Mouse (Mus musculus): ENCODE measurements around the gene Dlec1.

Dlec1 gene

DNA sequence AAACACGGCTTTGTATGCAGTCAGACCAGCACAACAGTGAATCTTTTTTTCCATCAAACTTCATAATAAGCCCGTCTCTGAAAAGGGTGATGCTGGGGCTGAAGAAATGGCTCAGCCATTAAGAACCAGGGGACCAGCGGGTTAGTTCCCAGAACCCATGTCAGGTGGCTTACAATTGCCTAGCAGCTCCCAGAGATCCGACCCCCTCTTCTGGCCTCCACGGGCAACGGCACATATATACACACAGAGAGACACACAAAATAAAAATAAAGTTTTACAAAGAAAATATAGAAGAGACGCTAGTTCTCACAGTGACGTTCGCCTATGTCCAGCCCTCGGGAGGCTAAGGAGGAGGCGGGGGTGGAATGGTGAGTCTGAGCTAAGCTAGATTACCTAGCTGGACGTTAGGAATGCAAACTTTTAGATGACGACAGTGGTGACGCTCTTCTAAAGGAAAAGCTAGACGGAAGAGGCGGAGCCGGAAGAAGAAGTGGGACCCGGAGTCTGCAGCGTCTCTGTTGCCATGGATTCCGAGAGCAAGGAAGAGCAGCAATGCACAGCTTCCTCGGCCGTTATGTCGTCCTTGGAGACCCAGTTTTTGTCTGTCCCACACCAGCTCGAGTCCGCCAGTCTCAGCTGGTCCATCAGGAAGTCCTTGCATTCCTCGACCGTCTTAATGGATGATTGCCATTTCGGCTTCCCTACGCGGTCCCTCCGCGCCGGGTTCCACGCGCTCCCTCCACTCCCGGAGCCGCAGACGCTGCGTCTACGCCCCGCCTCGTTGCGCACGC, at the start of gene Dlec1:
Gene Dlec1, plus strand, starts transcription at position 487 of the 791 bp plus-strand sequence.
- DNase-seq (ENCODE audit: low spot score in 2 of 2): peak; percentile 72 to 77

DNA sequence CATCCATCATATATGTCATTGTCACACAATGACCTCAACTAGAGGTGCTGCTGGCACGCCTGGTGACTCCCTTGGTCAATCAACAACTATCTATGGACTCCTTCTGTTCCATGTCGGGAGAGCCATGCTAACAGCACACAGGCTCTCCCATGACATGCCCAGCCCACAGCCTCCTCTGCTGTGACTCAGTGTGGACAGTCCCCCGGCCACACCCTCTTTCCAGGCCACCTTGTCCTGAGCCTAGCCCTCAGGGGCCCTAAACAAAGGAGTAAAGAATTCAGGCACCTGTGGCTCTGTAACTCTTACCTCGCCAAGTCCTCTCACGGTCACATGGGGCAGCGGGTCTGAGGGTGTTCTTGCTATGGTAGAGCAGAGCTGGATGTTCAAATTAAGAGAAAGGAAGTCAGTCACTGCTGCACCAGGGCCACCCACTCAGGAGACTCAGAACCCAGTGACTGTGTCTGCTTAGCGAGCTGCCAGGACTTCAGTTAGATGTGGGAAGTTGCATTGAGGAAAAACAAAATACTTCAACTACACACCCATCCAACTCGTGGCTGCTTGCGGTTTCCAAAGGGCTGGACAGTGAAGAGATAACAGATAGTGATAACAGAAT, 48.2 kb upstream of the Dlec1 start:
- no peak for DNase-seq (ENCODE audit: low spot score in 2 of 2)

DNA sequence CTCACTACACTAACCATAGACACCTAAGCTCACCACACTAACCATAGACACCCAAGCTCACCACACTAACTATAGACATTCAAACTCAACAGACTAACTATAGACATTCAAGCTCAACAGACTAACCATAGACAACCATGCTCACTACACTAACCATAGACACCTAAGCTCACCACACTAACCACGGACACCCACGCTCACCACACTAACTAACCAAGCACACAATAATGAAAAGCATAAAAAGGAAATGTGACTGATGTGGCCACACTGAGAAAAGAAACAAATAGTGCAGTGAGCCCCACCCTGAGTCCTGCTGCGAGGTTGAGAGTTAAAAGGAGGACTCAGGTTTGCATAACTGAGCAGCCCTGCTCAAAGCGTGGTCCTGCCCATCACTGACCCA, 46.9 kb upstream of the Dlec1 start:
- no peak for DNase-seq (ENCODE audit: low spot score in 2 of 2)

DNA sequence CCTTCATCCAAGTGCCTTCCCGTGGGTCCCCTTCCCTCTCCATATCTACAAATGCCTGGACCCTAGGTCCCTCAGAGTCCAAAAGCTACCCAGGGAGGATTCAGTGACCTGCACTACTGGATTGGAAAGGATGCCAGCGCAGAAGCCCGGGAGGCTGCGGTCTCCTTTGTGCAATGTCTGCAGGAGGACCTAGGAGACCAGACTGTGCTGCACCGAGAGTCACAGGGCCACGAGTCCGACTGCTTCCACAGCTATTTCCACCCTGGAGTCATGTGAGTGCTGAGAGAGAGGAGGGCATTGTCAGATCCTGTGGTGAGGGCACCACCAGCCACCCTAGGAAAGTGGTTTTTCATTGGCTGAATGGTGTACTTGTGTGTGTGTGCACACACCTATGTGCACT, 44.0 kb upstream of the Dlec1 start:
- no peak for DNase-seq (ENCODE audit: low spot score in 2 of 2)

DNA sequence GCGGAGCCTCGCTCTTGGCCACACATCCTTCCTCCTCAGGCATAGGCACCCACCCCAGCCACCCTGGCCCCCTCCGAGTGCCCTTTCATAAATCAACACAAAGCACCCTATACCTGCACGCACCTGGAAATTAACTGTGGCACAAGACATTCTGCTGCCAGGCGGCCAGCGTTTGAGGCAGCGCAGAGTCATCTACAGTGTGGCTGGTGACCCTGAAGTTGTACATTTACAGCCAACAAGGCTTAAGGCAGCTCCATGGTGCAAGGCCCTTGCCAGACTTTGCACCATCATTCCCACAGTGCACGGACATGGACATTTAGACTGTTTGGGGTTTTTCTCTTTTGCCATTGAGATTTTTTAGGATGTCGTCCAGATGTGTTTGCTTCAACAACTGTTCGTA, 41.6 kb upstream of the Dlec1 start:
- no peak for DNase-seq (ENCODE audit: low spot score in 2 of 2)

DNA sequence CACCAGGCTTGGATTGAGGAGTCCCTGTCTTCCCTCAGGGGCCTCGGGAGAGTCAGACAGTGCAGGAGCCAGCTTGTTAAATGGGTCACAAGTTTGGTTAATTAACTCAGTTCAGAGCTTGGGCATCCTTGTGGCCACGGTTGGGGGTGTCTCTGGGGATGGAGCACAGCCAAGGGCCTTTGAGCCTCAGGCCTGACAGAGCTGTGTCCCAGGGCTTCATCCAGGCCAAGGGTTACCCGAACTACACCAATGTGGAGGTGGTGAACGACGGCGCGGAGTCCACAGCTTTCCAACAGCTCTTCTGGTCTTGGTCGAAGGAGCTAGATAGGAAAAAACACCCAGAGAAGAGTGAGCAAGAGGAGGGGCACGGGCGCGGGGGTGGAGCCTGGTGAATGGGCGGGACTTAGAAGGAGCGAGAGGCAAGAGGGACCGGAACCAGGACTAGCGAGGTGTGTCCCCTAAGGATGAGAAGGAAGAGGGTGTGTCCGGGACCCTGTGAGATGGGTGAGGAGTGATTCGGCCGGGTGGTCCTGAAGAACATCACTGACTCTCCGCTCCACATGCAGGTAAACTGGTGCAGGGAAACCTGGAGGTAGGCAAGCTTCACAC, 39.1 kb upstream of the Dlec1 start:
- DNase-seq (ENCODE audit: low spot score in 2 of 2): no peak

DNA sequence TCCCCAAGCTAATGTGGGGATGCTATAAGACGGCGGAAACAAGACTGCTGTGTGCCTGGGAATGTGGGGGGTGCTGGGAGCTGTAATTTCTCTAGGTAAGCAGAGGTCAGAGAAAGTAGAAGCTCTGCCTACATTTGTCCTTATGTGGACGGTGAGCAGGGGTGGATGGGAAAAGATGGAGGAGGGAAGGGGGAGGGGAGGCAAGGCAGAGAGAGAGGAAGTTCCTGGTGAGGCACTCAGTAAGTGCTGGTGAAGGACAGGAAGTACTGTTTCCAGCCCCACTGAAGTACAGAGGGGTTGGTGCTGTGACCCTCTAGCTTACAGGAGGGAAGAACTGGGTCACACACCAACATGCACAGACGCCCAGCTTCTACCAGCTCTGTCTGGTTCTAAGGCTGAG, 38.0 kb upstream of the Dlec1 start:
- DNase-seq (ENCODE audit: low spot score in 2 of 2): no peak

DNA sequence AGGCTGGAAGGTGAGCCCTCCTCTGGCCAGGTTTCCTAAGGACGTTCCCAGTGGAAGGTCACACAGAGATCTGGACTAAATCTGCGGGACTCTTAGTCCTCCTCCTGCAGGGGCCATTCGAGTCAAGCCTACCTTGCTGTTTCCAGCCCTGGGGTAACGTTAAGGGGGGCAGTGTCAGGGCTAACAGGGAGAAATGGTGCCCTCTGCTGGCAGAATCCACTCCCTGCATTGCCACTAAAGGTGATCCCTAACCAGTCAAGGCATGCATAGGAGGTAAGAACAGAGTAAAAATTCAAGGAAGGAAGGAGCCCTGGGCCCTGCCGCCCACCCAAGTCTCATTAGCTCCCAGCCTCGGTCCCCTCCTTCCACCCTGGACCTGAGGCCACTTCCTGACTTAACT, 34.7 kb upstream of the Dlec1 start:
- DNase-seq (ENCODE audit: low spot score in 2 of 2): peak; percentile 33 to 35

DNA sequence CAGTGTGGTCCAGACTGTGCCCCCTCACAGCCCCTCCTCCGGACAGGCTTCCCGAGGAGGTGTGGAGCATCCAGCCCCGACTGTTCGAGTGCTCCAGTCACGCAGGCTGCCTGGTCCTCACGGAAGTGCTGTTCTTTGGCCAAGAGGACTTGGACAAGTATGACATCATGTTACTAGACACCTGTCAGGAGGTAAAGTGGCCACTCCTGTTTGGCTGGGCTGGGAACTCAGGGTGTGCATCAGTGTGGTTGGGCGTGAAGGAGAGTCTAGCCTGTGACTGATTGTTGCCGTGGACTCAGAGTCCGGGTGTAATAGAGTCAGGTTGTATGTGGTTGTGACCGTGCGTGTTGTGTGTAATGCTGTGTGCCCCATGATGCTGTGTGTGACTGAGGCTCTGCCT, 34.0 kb upstream of the Dlec1 start:
- no peak for DNase-seq (ENCODE audit: low spot score in 2 of 2)

DNA sequence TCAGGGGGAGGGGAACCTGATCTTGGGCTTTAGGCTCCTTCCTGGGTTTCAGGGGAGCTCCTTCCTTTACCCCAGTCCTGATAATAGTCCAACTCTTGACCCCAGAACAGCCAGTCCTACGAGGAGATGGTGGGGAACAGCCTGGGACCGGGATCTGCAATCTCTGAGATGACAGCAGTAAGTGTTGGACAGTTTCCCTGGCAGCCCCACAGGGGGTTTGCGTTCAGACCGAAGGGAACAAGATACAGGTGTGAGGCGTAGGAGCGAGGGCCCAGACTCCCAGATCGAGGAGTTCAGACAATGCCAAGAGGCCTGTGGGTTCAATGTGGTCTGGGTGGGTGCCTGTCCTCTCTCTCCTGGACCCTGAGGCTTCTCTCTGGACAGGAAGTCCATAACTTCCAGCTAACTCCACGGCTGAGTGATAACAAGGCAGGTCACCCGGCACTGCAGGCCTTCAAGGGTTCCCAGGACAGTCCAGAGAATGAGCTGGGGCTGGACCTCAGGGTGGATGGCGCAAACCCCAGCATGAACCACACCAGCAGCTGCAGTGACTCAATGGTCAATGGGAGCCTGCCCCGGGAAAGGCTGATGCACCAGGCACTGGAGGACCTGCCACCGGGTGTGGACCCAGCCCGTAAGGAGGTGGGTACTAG, 32.0 kb upstream of the Dlec1 start:
- no peak for DNase-seq (ENCODE audit: low spot score in 2 of 2)

DNA sequence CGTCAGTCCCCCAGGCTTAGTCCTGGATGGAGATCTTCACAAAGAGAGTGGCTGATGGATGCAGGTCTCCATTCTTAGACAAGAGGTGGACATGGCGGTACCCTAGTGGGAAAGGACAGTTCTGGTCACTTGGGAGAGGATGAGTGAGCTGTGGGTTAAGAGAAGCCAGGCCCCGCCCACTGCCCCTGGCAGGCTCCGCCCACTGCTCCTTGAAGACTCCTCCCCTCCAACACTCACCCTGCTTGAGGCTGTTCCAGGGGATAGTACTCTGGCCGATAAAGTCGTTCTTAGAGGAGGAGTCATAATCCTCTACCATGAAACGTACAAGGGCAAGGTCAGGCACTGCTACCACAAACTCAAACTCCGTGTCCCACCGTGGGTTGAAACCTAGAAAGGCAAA, 30.5 kb upstream of the Dlec1 start:
- no peak for DNase-seq (ENCODE audit: low spot score in 2 of 2)

DNA sequence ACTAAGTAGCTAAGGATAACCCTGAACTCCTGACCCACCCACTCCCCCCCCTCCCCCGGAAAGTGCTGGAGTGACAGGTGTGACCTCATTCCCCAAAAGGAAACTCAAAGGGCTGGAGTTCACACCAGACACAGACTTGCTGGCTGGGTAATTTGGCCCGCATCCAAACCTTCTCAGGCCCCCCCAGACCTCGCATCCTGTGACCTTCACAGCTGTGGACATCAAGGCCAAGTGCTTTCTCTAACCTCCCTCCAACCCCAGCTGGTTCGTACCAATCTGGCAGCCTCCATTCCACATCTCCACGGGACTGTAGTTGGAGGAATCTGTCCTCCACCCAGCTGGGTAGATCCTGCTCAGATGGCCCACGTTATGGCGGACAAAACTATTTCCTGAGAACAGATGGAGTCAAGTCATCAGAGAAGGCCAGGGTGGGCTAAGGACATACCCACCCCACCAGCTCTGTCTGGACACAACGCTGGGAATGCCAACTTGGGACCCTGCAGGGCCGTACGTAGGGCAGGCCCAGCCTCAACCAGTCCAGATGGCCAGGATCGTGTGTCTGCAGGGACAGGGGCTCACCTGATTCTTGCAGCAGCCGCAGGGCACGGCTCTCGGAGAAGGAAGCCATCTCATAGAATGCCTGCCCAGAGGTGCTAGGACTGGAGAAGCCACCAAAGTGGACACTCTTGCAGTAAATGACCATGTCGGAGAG, 28.9 kb upstream of the Dlec1 start:
- DNase-seq (ENCODE audit: low spot score in 2 of 2): no peak

DNA sequence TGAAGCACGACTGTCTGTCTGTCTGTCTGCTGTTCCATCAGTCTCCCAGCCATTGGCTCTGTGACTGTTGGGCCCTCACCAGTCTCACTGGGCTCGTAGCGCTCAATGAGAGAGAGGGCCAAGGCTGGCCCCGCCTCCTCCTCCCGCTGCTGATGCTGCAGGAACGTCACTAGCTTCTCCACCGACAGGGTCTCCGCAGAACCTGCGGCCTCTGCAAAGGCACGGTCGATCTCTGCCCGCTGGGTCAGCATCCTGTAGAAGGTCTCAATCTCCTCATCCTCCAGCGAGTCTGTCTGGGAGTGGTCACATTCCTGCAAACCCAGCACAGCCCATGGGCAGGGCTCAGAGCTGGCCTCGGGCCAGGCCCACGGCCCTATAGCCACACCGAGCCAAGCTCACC, 26.6 kb upstream of the Dlec1 start:
- DNase-seq (ENCODE audit: low spot score in 2 of 2): no peak

DNA sequence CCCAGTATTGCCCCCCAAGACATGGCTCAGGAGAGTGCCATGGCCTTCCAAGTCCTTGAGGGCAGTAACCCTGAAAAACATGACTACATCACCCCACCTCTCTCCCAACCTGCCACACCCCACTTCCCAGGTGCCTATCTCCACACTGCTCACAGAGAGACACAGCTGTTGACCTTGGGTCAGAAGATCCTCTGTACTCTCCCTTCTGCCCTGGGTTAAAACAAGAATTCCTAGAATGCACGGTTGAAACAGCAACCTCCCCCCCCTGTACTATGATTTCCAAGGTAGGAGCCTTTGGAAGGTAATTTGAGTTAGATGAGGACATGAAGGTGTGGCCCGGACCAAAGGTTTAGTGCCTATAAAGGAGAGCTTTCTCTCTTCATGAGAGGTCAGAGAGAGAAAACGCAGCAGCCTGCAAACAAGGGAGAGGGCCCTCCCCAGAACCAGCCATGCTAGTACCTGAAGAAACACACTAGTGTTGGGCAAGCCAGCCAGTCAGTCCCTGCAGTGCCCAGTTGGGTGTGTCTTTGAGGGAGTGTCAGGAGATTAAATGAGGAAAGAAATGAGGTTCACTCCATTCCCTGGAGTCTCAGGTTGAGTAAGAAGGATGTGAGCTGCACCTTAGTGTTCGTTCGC, 22.1 kb upstream of the Dlec1 start:
- no peak for DNase-seq (ENCODE audit: low spot score in 2 of 2)

DNA sequence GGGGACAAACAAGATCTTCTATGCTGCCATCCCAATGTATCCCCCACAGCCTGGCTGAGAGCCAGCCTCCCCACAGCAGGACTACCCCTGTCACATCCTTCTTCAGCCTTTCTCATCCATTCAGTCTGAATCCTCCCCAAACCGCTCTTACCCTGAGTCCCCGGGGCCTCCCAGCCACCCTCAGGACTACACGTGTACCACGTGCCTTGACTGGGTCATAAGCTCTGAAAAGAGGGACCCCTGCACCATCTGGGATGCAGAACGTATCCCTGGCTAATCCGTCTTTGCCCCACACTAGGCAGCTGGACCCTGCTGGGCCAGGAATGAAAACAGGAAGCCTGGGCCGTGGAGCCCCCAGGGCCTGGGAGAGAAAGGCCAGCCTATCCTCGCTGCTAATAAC, 20.2 kb upstream of the Dlec1 start:
- no peak for DNase-seq (ENCODE audit: low spot score in 2 of 2)

DNA sequence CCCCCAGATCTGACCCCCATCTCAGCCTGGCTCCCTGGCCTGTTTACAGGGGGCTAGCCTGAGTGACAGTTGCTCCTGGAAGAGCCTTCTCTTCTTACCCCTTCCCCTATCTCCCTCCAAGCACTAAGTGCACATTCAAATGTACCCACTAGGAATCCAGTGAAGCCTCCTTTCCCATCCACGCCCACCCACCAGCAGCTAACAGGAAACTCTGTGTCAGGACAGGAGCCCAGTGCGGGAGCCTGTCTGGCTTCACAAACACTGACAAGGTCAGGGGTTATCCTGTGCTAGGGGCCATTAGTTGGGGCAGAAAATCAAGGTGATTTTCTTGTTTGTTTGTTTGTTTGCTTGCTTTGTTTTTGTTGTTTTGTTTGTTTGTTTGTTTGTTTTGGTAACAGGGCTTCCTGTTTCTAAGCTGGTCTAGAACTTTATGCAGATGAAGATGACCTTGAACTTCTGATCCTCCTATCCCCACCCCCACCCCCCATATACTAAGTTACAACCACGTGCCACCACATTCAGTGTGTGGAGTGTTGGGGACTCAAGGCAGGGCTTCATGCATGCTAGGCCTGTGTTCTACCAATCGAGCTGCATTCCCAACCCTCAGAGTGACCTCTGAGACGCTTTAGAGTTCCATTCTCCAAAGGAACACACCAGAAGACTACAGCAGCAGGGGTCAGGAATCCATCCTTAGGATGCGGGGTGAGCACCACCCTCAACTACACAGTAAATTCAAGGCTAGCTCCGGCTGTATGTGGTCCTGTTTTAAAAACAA, 19.4 kb upstream of the Dlec1 start:
- DNase-seq (ENCODE audit: low spot score in 2 of 2): no peak

DNA sequence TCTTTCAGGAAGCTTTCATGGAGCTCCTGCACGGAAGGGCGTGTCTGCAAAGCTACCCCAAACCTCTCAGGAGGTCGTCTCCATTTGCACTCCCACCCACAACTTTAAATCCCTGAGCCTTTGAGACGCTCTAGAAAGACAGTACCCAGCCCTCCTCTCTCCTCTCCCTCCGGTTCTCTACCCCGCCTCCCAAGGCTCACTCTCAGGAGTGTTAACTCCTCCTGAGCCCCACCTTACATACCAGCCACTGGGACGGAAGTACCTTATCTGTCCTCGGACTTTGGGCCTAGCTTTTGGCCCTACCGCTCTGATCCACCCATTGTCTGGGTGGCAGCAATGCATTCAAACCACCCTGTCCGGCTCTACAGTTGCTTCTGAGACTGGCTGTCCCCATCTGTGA, 18.3 kb upstream of the Dlec1 start:
- DNase-seq (ENCODE audit: low spot score in 2 of 2): no peak

DNA sequence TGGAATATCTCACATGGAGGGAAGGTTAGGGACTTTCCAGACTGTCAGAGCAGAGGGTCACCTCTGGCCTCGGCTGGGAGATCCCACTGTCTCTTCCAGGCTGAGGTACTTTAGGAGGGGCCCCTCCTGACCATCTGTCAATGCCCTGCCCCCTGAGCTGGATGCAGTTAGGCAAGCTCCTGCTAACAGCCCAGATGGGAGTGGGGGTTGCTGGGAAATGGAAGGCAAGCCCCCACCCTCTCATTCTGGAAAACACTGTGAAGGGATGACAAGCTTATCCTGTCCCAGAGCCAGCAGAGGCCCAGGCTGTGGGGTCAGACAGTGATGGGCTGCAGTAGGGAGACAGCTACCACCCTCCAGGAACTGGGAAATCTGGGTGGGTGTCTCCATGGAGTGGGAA, 15.8 kb upstream of the Dlec1 start:
- no peak for DNase-seq (ENCODE audit: low spot score in 2 of 2)

DNA sequence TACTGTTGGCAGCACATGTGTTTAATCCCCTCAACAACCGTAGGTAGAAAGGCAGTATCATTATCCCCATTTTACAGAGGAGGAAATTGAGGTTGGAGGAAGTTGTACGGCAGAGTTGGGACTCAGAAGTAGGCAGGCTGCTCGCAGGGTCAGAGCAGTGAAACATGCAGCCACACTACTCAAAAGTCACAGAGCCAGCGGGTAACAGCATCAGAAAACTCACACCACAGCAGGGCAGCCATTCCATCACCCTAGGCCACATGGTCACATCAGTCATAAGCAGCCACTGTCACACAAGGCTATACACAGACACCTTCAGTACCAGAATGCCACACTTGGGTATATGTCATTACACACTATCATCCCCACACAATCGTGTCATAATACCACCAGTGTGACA, 15.0 kb upstream of the Dlec1 start:
- no peak for DNase-seq (ENCODE audit: low spot score in 2 of 2)

DNA sequence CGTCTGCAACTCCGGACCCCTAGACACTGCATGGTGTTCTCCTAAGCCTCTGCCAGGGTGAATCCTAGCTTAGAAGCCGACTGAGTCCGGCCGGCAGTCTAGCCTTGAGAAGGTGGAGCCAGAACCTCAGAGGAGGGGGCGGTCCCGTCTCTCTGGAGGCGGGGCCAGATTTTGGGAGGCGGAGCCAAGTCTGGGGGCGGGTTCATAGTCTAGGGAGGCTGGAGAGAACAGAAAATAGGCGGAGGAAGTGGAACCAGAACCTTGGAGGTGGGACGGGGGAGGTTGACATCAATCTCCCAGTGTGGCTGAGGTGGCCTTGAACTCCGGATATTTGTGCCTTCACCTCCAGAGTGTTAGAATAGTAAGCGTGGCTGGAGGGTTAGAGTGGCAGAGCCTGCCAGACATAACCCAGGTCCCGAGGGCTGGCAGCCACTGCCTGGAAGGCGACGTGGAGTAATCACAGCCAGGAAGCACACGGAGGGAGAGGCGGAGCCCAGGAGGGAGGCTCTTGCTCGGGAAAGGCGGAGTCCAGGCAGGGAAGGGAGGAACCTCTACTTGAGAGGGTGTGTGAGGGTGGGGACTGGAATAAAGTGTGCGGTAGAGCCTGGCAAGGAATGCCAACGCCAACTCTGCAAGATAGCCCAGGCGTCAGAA, 14.0 kb upstream of the Dlec1 start:
- DNase-seq (ENCODE audit: low spot score in 2 of 2): peak; percentile 67 to 71
